Mouse (Mus musculus) hindbrain, embryonic 14.5 days (tissue): ENCODE measurements around the gene Car14. TPM values are rescaled to one million over a fixed set of nuclear protein-coding genes. Genes with fewer than 3 reads are reported as not detected.
"Not testable (repeated sequence)": the region's sequence is repeated elsewhere in the genome, so short reads cannot be mapped to it uniquely, and the experiment has no call there.

Experiments used
- ATAC-seq: fragments of 200-750 bp; cut with Nextera tagmentation; 2 replicates; pipeline ENCODE4 v1.8.0; 2017; ENCODE audit warnings: moderate number of reproducible peaks, mild to moderate bottlenecking, moderate TSS enrichment, moderate library complexity; ENCODE audit not compliant: low FRiP score
- DNase-seq: peaks from one replicate; pipeline ENCODE4 v3.0.0-alpha.2; 2015; ENCODE audit warnings: low spot score
- H3K27ac ChIP-seq: fragments of 300-500 bp; sonication (generic); 2 replicates; pipeline ENCODE4 v1.5.1; 2014; ENCODE audit warnings: mild to moderate bottlenecking, moderate library complexity
- H3K27me3 ChIP-seq: fragments of 300-500 bp; sonication (generic); 2 replicates; pipeline ENCODE4 v1.6.1; 2014; ENCODE audit warnings: mild to moderate bottlenecking, low read length, mixed read lengths; ENCODE audit not compliant: control insufficient read depth, insufficient read depth
- H3K36me3 ChIP-seq: fragments of 300-500 bp; sonication (generic); replicated peaks from 2 replicates; pipeline ENCODE4 v1.6.1; 2014; ENCODE audit not compliant: control insufficient read depth, insufficient read depth
- H3K4me1 ChIP-seq: fragments of 300-500 bp; sonication (generic); replicated peaks from 2 replicates; pipeline ENCODE4 v1.6.1; 2014; ENCODE audit warnings: antibody characterized with exemption, low read length, mixed read lengths; ENCODE audit not compliant: control insufficient read depth, insufficient read depth
- H3K4me2 ChIP-seq: fragments of 300-500 bp; sonication (generic); replicated peaks from 2 replicates; pipeline ENCODE4 v1.6.1; 2014; ENCODE audit warnings: mild to moderate bottlenecking, moderate library complexity
- H3K4me3 ChIP-seq: fragments of 300-500 bp; sonication (generic); replicated peaks from 2 replicates; pipeline ENCODE4 v1.5.1; 2014; ENCODE audit warnings: mild to moderate bottlenecking, low read length
- H3K9ac ChIP-seq: fragments of 300-500 bp; sonication (generic); 2 replicates; pipeline ENCODE4 v1.6.1; 2014
- H3K9me3 ChIP-seq: fragments of 300-500 bp; sonication (generic); 2 replicates; pipeline ENCODE4 v1.6.1; 2016; ENCODE audit warnings: low read length; ENCODE audit not compliant: control insufficient read depth
- WGBS: fragments of 180-500 bp; shearing (Covaris S2); extraction: QIAGEN DNeasy Blood & Tissue Kit; methylation state at CpG from one replicate; pipeline ENCODE4 v1.1.7; 2014; 5-methylcytosine and 5-hydroxymethylcytosine counted together
- polyA plus RNA-seq: library from polyadenylated mRNA; unstranded; fragments of >200 nt; fragmentation: Nextera tagmentation; extraction: Ambion mirVana; gene quantifications from 2 replicates; pipeline ENCODE4 v1.2.1, GENCODE M21; 2014

Gene Car14
- polyA plus RNA-seq, 1 experiment from 2014 or later: 12.1 TPM

DNA sequence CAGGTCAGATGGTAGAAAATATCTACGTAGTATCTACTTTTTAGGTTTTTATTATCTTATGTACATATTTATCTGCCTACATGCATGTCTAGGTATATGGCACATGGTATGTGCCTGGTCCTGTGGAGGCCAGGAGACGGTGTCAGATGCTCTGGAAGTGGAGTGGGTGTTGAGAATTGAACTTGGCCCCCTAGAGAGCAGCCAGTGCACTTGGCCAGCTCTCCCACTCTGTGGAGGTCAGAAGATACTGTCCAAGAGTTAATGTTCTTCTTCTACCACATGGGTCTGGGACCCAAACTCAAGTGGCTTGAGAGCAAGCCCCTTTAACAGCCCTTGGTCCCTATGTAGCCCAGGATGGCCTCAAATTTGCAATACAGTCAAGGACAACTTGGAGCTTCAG is 37.1 kb downstream of the Car14 start:
- ATAC-seq: no peak
- WGBS: 92% methylated on average over 2 of the region's 2 CpGs
- no peak for DNase-seq

DNA sequence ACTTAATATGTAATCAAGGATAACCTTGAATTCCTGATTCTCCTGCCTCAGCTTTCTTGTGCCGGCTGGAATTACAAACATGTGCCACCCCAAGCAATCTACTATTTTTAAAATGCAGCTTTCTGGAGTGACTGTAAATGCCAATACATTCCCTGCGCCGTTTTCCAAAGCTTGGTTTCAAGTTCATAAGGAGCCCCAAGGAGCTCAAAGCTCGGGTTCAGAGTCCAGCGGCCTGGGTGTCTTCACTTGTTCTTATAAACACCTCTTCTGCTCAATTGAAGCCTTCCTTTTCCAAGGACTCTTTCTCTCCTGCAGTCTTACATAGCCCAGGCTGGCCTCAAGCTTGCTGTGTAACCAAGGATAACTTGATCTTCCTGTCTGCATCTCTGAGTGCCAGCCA is 38.4 kb downstream of the Car14 start:
- DNase-seq: no peak
- 94% methylated on average over 5 of the region's 5 CpGs for WGBS
- no peak overlapping the region for H3K9ac ChIP-seq
- no peak overlapping the region for H3K4me3 ChIP-seq
- no peaks in the 10 kb centered on the region for H3K9me3 ChIP-seq
- no peak for ATAC-seq
- peaks cover 6% of the 10 kb centered on the region; the same call in 1 of the 2 replicates for H3K4me1 ChIP-seq
- H3K36me3 ChIP-seq: peaks cover 38% of the 10 kb centered on the region
- no peaks in the 10 kb centered on the region for H3K27me3 ChIP-seq
- no peak overlapping the region for H3K4me2 ChIP-seq
- no peak overlapping the region for H3K27ac ChIP-seq

More for the DNA sequence above, 37.1 kb downstream of the Car14 start:
- Histone ChIP-seq H3K27ac (no peak overlapping the region), H3K36me3 (peaks cover 38% of the 10 kb centered on the region), H3K4me1 (peaks cover 10% of the 10 kb centered on the region), H3K27me3 (no peaks in the 10 kb centered on the region), H3K9me3 (no peaks in the 10 kb centered on the region), H3K9ac (no peak overlapping the region), H3K4me2 (no peak overlapping the region), H3K4me3 (no peak overlapping the region)

DNA sequence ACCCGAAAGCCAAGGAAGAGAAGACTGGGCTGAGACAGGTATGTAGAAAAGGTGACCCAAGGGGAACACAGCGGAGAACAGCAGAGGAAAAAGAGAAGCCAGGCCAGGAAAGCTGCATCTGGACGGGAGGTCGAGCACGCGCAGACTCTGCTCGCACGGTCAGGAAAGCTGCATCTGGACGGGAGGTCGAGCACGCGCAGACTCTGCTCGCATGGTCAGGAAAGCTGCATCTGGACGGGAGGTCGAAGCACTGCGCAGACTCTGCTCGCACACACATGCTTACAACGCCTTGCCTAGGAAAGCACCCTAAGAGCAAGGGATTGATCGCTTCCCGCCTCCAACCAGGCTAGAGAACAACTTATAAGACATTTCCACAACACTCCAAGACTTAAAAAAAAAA is 38.9 kb downstream of the Car14 start:
- H3K4me3 ChIP-seq: no peak overlapping the region
- ATAC-seq: no peak
- H3K36me3 ChIP-seq: peaks cover 38% of the 10 kb centered on the region

DNA sequence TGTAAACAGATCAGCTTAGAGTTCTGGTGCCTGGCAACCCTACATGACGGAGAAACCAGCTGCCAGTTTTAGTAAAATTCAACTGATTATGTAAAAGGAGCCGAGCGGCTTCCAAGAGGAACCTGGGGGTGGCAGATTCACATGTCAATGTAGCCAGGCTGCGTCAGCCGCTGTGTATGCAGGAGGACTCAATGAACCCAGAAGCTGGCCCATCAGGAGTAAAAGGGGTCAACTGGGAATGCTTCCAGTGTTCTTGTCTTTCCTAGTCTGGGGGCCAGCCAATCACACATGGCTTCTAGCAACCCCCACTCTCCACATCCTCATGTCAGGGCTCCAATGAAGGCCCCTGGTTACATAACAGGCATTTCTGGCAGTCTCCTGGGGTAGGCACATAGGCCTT is 39.4 kb downstream of the Car14 start:
- DNase-seq (no peak), ATAC-seq (no peak)
- Histone ChIP-seq H3K4me3 (no peak overlapping the region), H3K9ac (no peak overlapping the region), H3K27ac (no peak overlapping the region), H3K27me3 (no peaks in the 10 kb centered on the region), H3K9me3 (no peaks in the 10 kb centered on the region), H3K4me1 (no peaks in the 10 kb centered on the region), H3K4me2 (no peak overlapping the region), H3K36me3 (peaks cover 38% of the 10 kb centered on the region)
- 92% methylated on average over 5 of the region's 5 CpGs for WGBS

More for the DNA sequence above, 38.9 kb downstream of the Car14 start:
- Histone ChIP-seq H3K4me2 (no peak overlapping the region), H3K9me3 (no peaks in the 10 kb centered on the region), H3K4me1 (peaks cover 3% of the 10 kb centered on the region; the same call in 1 of the 2 replicates), H3K27ac (no peak overlapping the region), H3K9ac (no peak overlapping the region), H3K27me3 (no peaks in the 10 kb centered on the region)
- WGBS: 94% methylated on average over 20 of the region's 20 CpGs
- no peak for DNase-seq

DNA sequence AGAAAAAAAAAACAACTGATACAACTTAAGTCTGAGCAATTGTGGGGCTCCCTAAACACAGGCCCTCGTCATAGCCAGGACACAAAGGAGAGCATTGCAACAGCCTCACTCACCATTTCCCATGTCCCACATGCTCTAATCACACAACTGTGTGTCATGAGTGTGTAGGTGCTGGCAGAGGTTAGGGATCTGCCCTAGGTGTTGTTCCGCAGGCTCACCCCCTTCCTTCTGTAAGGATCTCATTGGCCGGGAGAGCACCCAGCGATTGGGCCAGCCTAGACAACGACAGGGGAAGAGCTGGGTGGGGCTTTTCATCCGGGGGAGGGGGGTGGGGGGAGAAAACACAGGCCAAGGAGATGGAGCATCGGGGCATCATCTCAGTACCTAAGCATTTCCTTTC is 40.9 kb downstream of the Car14 start:
- WGBS: 87% methylated on average over 7 of the region's 7 CpGs
- ATAC-seq (no peak), DNase-seq (no peak)
- Histone ChIP-seq H3K4me3 (no peak overlapping the region), H3K4me2 (no peak overlapping the region), H3K9ac (no peak overlapping the region), H3K27ac (no peak overlapping the region), H3K36me3 (peaks cover 30% of the 10 kb centered on the region; the same call in 1 of the 2 replicates), H3K27me3 (no peaks in the 10 kb centered on the region), H3K4me1 (no peaks in the 10 kb centered on the region), H3K9me3 (no peaks in the 10 kb centered on the region)

DNA sequence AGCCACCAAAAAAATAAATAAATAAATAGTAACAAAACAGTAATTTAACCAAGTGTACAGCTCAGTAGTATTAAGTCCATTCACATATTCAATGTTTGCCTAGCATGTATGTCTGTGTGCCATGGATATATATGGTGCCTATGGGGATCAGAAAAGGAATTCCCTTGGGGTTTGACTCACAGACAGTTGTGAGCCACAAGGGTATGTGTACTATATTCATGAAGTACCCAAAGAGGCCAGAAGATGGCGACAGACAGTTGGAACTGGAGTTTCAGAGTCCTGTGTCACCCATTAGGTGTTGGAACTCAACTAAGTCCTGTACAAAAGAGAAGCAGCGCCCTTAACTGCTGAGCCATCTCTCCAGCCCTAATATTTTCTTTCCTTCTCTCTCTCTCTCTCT is 42.7 kb downstream of the Car14 start:
- Histone ChIP-seq H3K27me3 (no peaks in the 10 kb centered on the region), H3K9ac (no peak overlapping the region)
- ATAC-seq: peak; percentile 57

DNA sequence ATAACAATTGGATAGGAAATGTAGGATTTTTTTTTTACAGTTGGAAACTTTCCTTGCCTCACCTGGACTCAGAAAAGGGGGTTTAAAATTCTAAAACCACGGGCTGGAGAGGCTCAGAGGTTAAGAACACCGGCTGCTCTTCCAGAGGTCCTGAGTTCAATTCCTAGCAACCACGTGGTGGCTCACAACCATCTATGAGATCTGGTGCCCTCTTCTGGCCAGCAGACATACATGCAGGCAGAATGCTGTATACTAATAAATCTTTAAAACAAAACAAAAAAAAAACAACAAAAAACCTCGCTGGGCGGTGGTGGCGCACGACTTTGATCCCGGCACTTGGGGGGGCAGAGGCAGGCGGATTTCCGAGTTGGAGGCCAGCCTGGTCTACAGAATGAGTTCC is 43.3 kb downstream of the Car14 start:
- WGBS: 76% methylated on average over 10 of the region's 10 CpGs
- Histone ChIP-seq H3K9ac (no peak overlapping the region), H3K4me1 (0 out of 2 replicates have a peak, but pooled peaks cover 1% of the 10 kb centered on the region), H3K27ac (no peak overlapping the region), H3K27me3 (no peaks in the 10 kb centered on the region), H3K4me2 (no peak overlapping the region), H3K4me3 (no peak overlapping the region), H3K9me3 (no peaks in the 10 kb centered on the region), H3K36me3 (peaks cover 16% of the 10 kb centered on the region; the same call in 1 of the 2 replicates)
- no peak for DNase-seq
- ATAC-seq: no peak

More for the DNA sequence above, 42.7 kb downstream of the Car14 start:
- 34% methylated on average over 2 of the region's 2 CpGs for WGBS
- Histone ChIP-seq H3K27ac (no peak overlapping the region), H3K9me3 (no peaks in the 10 kb centered on the region), H3K4me2 (no peak overlapping the region), H3K4me1 (no peaks in the 10 kb centered on the region), H3K4me3 (no peak overlapping the region), H3K36me3 (peaks cover 17% of the 10 kb centered on the region; the same call in 1 of the 2 replicates)
- peak; percentile 78 for DNase-seq

DNA sequence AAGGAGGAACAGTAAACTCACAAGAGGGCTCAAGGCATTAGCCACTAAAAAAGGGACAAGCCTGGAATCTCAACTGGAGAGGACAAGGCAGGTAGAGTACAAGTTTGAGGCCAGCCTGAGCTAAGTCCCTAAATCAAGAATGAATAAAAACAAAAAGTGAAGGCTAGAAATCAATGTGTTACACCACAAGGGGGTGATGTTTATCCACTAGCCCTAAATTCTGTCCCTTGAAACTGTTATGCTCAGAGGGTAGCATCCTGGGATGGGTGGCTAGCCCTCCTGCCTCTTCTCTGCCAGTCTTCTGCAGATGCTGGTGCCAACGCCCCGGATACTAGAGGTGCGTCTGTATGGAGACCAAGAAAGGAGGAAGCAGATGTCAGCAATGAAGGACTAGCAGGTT is 44.2 kb downstream of the Car14 start:
- Histone ChIP-seq H3K4me3 (no peak overlapping the region), H3K9me3 (no peaks in the 10 kb centered on the region), H3K4me2 (no peak overlapping the region), H3K9ac (no peak overlapping the region), H3K36me3 (peaks cover 13% of the 10 kb centered on the region; the same call in 1 of the 2 replicates), H3K4me1 (0 out of 2 replicates have a peak, but pooled peaks cover 3% of the 10 kb centered on the region), H3K27ac (no peak overlapping the region), H3K27me3 (no peaks in the 10 kb centered on the region)
- 83% methylated on average over 3 of the region's 3 CpGs for WGBS
- ATAC-seq (no peak), DNase-seq (no peak)

DNA sequence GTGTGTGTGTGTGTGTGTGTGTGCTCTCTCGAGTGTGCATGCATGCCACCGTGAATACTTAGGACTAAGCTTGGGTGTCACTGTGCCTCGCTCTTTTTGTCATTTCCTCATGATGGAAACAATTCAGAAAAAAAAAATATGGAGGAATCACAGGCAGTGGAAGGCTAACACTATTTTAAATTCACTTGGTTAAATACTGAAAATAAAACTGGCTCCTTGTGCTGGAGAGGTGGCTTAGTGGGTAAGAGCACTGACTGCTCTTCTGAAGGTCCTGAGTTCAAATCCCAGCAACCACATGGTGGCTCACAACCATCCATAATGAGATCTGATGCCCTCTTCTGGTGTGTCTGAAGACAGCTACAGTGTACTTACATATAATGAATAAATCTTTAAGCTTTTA is 46.2 kb downstream of the Car14 start:
- 94% methylated on average over 3 of the region's 3 CpGs for WGBS
- not testable (repeated sequence) for H3K27me3 ChIP-seq, H3K36me3 ChIP-seq, H3K9ac ChIP-seq, H3K4me3 ChIP-seq, H3K4me2 ChIP-seq, ATAC-seq, H3K9me3 ChIP-seq, H3K27ac ChIP-seq, DNase-seq
- peaks cover 11% of the 10 kb centered on the region for H3K4me1 ChIP-seq

DNA sequence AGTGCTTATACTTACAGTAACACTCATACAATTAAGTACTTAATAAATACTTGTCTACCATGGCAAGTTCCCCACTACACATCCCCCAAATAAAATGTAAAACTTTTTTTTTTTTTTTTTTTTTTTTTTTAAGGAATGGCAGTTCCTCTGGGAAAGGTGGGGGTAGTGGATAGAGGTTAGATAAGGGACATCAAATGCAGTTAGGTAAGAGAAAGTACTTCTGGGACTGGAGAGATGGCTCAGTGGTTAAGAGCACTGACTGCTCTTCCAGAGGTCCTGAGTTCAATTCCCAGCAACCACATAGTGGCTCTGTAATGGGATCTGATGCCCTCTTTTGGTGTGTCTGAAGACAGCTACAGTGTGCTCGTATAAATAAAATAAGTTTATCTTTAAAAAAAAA is 47.4 kb downstream of the Car14 start:
- H3K4me3 ChIP-seq, H3K27ac ChIP-seq, H3K27me3 ChIP-seq, H3K4me2 ChIP-seq, H3K9me3 ChIP-seq, DNase-seq, ATAC-seq, H3K9ac ChIP-seq: not testable (repeated sequence)
- Histone ChIP-seq H3K36me3 (peaks cover 16% of the 10 kb centered on the region), H3K4me1 (peaks cover 11% of the 10 kb centered on the region)
- 78% methylated on average over 1 of the region's 1 CpGs for WGBS
